Mouse (Mus musculus) brown adipose tissue, adult 24 weeks (tissue): ENCODE data around the gene B130006D01Rik. TPM values are rescaled to one million over a fixed set of nuclear protein-coding genes. Genes with fewer than 3 reads are reported as not detected.

ENCODE experiments used
- H3K27ac ChIP-seq: fragments of 200-500 bp; replicated peaks from 2 replicates; pipeline ENCODE4 v1.5.1; 2012; ENCODE audit warnings: low read depth, mild to moderate bottlenecking, low read length
- H3K4me1 ChIP-seq: fragments of 200-500 bp; 2 replicates; pipeline ENCODE4 v1.6.1; 2012; ENCODE audit warnings: low read length, mixed read lengths; ENCODE audit not compliant: control insufficient read depth, insufficient read depth, insufficient read length
- H3K4me3 ChIP-seq: fragments of 200-500 bp; 2 replicates; pipeline ENCODE4 v1.5.1; 2012; ENCODE audit warnings: low read depth, mild to moderate bottlenecking, low read length, moderate library complexity; ENCODE audit not compliant: insufficient read depth
- polyA plus RNA-seq: library from polyadenylated mRNA; stranded (reverse); fragments of >200 nt; gene quantifications from 2 replicates; pipeline ENCODE4 v1.2.4, GENCODE M21; 2012; ENCODE audit not compliant: missing spikeins, insufficient read depth, insufficient read length

Gene B130006D01Rik
- polyA plus RNA-seq, 1 experiment, result not detected

DNA sequence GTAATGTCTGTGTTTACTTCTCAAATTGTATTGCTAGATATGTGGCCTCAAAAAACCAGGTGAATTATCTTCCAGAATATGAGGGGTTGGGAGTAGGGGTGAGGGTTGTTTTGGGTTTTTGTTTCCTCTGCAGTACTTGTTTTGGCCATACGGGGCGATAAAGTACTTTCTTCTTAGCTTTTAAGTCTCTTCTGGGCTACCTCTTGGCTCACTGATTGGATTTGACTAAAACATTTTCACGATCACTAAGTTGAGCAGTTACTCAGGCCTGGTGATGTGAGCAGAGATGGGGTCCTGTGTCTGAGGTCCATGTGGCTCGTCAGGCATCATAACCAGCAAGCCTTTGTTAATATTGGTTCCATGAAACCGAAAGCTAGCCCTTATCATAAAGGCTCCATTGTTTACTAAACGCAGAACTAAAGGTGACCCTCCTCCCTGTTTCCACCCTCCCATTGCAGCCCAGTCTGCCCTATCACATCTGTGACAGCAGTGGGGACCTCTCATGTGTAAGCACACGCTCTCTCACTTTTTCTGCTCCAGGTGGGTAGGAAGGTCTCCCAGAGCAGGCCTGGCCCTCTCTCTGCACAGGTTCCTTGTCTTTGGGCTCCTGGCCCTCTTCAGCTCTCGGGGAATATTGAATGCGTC, 47.5 kb downstream of the B130006D01Rik start:
- no peak overlapping the region for H3K4me3 ChIP-seq
- peaks cover 22% of the 10 kb centered on the region for H3K4me1 ChIP-seq
- peak overlapping the region; percentile 84 for H3K27ac ChIP-seq

GRCm38 (mm10) chr11:95771665-95772064, 48.3 kb downstream of the B130006D01Rik start:
- Histone ChIP-seq H3K27ac (peak overlapping the region; percentile 84), H3K4me1 (peaks cover 22% of the 10 kb centered on the region), H3K4me3 (no peak overlapping the region)

DNA sequence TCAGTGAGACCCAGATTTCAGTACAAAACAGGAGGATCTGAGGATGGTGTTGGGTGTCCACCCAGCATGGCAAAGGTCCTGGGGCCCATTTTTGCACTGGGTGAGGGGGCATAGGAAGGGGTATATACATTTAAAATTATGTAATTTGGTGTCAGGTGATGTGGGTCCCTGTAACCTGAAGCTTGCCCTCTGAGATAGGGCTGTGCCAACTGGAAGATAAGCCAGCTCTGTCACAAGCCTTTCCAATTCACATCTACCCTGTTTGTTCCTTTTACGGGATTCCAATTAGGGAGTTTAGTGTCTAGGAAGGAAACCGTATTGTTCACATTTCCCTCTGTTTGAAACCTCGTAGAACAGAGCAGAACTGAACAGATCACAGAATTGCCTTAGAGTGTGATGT, 49.9 kb downstream of the B130006D01Rik start:
- Histone ChIP-seq H3K4me1 (peaks cover 28% of the 10 kb centered on the region), H3K4me3 (no peak overlapping the region), H3K27ac (peak overlapping the region; percentile 91)

Other genes starting within 250 kb of the B130006D01Rik start
- not detected in 2 replicates for gene Nxph3, start 209.0 kb upstream of the B130006D01Rik start, polyA plus RNA-seq
- 0.67 and 1.4 TPM in 2 replicates for gene Ngfr, start 135.9 kb upstream of the B130006D01Rik start, polyA plus RNA-seq
- 256 and 422 TPM in 2 replicates for gene Phb, start 56.6 kb upstream of the B130006D01Rik start, polyA plus RNA-seq
- 8.9 and 12.0 TPM in 2 replicates for gene Zfp652, start 10.9 kb upstream of the B130006D01Rik start, polyA plus RNA-seq
- gene Phospho1, start 100.9 kb downstream of the B130006D01Rik start, polyA plus RNA-seq, result 316 and 541 TPM in 2 replicates
- gene Gngt2, start 113.6 kb downstream of the B130006D01Rik start, polyA plus RNA-seq, result 106 and 152 TPM in 2 replicates
- gene Abi3, start 118.9 kb downstream of the B130006D01Rik start, polyA plus RNA-seq, result 8.4 and 26.7 TPM in 2 replicates
- not detected in 2 replicates for gene B4galnt2, start 191.3 kb downstream of the B130006D01Rik start, polyA plus RNA-seq